Mouse (Mus musculus): ENCODE measurements around the gene P2rx3.

P2rx3 gene

GRCm38 (mm10) chr2:84980188-84980587 is 57.1 kb downstream of the P2rx3 start, which contains the start of gene Prg2:
TSS of gene Prg2 (plus strand) at chr2:84980461.
- no peak for DNase-seq (ENCODE audit: low spot score)

DNA sequence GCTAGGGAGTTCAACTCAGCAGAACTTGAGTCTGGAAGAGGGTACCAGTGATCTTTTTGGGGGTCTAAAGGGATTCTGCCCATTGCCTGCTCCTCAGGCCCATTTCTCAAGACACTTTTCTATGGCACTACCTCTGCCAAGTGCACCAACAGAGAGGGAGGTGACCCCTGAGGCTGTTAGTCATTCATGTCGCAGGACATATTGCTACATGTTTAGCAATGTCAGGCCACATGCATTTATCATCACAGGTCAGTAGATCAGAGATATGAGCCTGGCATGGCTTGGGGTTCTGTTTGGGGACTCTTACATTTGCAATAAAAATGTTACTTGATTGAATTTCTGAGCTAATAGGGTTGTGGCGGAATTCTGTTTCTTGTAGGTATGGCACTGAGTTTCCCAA is 61.7 kb downstream of the P2rx3 start:
- no peak for DNase-seq (ENCODE audit: low spot score)

- DNase-seq (ENCODE audit: low spot score): no peak
Measured at GRCm38 (mm10) chr2:84967318-84967991, 69.8 kb downstream of the P2rx3 start.

DNA sequence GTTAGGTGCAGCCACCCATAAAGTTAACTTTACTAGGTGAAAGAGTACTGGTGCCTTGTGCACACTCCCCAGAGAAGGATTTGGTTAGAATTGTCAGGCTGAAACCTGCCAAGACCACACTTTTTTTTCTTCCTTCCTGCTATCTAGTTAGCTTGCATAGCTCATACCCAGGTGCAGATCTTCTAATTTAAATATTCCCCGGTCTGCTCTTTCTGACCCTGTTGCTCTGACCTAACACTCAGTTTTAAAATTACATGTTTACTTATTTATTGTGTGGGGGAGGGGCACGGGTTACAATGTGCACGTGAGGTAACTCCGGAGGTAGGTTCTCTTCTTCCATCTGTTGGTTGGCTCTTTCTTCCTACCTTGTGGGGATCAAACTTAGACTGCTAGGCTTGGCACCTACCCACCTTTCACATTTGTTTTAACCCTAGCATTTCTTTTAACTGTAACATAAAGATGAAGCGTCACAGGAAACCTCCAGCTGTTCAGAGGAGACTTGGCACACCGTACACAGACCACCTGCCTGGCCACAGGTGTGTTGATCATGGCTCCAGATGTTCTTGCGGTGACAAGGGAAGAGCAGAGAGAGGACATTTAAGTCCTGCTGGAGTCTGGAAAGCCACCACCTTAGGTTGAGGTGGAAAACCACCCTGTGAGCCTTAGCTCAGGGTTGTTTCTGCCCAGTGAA is 73.0 kb downstream of the P2rx3 start:
- no peak for DNase-seq (ENCODE audit: low spot score)

- no peak for DNase-seq (ENCODE audit: low spot score)
Measured at GRCm38 (mm10) chr2:84962906-84963507, 74.3 kb downstream of the P2rx3 start.

DNA sequence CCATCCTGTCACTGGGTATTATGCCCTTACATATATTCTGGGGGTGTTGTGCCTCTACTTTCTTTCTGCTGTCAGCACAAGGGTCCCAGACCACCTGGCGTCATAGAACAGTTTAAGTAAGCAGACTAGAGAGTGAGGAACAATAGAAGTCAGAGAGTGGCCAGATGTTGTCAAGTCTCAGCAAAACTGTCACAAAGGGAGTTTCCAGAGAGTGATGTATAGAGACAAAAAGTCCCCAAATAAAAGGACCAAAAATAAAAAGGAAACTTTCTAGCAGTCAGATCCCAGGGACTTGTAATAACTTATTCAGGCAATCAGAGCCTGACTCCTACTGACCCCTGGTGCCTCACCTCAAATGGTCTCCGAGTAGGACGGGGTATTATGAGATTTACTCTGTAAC is 75.4 kb downstream of the P2rx3 start:
- no peak for DNase-seq (ENCODE audit: low spot score)

- DNase-seq (ENCODE audit: low spot score): no peak
Measured at GRCm38 (mm10) chr2:84961300-84961699, 76.0 kb downstream of the P2rx3 start.

DNA sequence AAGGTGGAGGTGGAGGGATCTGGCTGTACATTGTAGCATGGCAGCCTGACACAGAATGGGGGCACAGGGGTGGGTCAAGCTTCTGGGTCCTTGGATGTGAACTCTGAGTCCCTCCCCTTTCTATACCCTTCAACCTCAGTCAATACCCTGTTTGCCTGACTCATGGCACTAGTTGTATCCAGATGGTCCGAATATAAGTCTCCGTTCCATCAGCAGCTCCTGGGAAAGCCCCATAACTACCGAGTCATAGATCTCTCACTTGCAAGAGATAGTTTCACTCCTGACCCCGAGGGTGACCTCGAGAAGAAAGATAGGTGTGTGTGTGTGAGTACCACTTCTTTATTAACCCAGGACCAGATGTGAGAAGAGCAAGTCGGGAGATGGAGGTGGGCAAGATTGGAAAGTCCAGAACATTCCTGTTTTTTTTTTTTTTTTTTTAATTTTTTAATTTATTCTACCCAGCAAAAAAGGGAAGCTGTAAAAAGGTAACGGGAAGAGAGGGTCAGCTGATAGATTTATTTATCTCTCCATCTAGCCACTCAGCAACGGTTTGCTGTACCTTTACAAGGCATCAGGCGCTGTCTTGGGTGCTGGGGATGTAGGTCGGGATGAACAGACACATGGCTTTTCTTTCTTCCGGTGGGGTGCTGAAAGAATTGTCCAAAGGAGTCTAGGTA is 78.5 kb downstream of the P2rx3 start:
- DNase-seq (ENCODE audit: low spot score): no peak

- peak; percentile 57 for DNase-seq (ENCODE audit: low spot score)
Measured at GRCm38 (mm10) chr2:84956274-84956673, 81.0 kb downstream of the P2rx3 start.

DNA sequence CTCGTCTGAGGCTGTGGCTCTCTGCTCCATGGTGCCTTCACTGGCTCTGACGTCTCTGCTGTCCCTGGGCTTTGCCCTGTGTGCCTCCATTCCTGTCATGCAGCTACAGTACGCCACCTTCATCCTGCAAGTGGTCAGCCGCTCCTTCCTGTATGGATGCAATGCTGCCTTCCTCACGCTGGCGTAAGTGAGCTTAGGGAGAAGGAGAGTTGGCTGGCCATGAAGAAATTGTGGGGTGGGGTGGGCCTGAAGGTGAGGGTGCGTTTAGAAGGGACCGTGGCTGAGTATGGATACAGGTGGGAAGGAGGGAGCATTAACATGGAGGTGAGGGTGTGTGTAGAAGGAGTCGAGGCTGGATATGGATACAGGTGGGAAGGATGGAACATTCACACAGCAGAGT is 81.8 kb downstream of the P2rx3 start:
- no peak for DNase-seq (ENCODE audit: low spot score)

- no peak for DNase-seq (ENCODE audit: low spot score)
Measured at GRCm38 (mm10) chr2:84952693-84953092, 84.6 kb downstream of the P2rx3 start.

DNA sequence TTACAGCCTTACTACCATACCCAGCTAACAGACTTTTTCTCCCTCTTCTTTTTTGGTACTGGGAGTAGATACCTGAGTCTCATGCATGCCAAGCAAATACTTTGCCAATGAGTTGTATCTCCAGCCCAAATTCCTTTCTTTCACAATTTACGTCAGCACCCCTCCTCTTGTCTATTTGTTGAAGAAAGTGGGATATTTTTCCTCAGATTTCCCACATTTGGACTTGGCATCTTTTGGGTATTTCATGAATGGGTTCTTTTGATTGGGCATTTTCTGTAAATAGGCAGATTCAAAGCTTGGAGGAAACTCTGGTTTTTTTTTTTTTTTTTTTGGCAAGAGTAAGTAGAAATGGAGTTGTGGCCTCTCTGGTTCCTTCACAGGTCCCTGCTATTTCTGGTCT is 85.0 kb downstream of the P2rx3 start:
- no peak for DNase-seq (ENCODE audit: low spot score)

GRCm38 (mm10) chr2:84951027-84951426 is 86.2 kb downstream of the P2rx3 start:
- no peak for DNase-seq (ENCODE audit: low spot score)

GRCm38 (mm10) chr2:84948721-84949120 is 88.5 kb downstream of the P2rx3 start:
- DNase-seq (ENCODE audit: low spot score): no peak
